Mouse (Mus musculus): ENCODE results near the gene Xkrx. TPM values are rescaled to one million over a fixed set of nuclear protein-coding genes. Genes with fewer than 3 reads are reported as not detected.

Xkrx gene
- polyA plus RNA-seq, 1 experiment = not detected

- TF ChIP-seq GATA1 (IDR thresholded peaks at IDR 0.05; ENCODE audit: low read length) = no peak
These were observed 50.1 kb downstream of the Xkrx start for GRCm38 (mm10) chrX:134111767-134112166.

GRCm38 (mm10) chrX:134102641-134103040 is 59.2 kb downstream of the Xkrx start:
- no peak for TF ChIP-seq GATA1 (IDR thresholded peaks at IDR 0.05; ENCODE audit: low read length)

Other genes with a start within 250 kb of the Xkrx start
- gene Sytl4, start 180.3 kb downstream of the Xkrx start, polyA plus RNA-seq (2012) = not detected in 2 replicates
- 31.4 and 69.1 TPM in 2 replicates for gene Cstf2, start 102.9 kb downstream of the Xkrx start, polyA plus RNA-seq (2012)
- not detected in 2 replicates for gene Arl13a, start 25.4 kb upstream of the Xkrx start, polyA plus RNA-seq (2012)
- gene Nox1, start 59.9 kb upstream of the Xkrx start, polyA plus RNA-seq (2012) = not detected in 2 replicates
- gene Trmt2b, start 114.9 kb upstream of the Xkrx start, polyA plus RNA-seq (2012) = 0.56 and 0.90 TPM in 2 replicates
- not detected in 2 replicates for gene Tmem35a, start 133.1 kb upstream of the Xkrx start, polyA plus RNA-seq (2012)
- gene Cenpi, start 146.0 kb upstream of the Xkrx start, polyA plus RNA-seq (2012) = 0.43 and 0.94 TPM in 2 replicates
- gene Drp2, start 242.5 kb upstream of the Xkrx start, polyA plus RNA-seq (2012) = 0.28 and 0.35 TPM in 2 replicates